Mouse (Mus musculus) forebrain, postnatal 0 days (tissue): Measurements from ENCODE around the gene Adra2b. TPM values are rescaled to one million over a fixed set of nuclear protein-coding genes. Genes with fewer than 3 reads are reported as not detected.
A peak's percentile ranks its signal among the peaks of the same experiment; 100 is the strongest.

ENCODE experiments used
- ATAC-seq: fragments of 200-750 bp; cut with Nextera tagmentation; 2 replicates; pipeline ENCODE4 v1.8.0; 2017; ENCODE audit warnings: mild to moderate bottlenecking, moderate library complexity
- DNase-seq: peaks from one replicate; pipeline ENCODE4 v3.0.0-alpha.2; 2015
- H3K27ac ChIP-seq: fragments of 300-500 bp; sonication (generic); 2 replicates; pipeline ENCODE4 v1.5.1; 2014; ENCODE audit warnings: low read depth, mild to moderate bottlenecking, antibody characterized with exemption, low read length, moderate library complexity, mixed read lengths
- H3K27me3 ChIP-seq: fragments of 300-500 bp; sonication (generic); 2 replicates; pipeline ENCODE4 v1.6.1; 2014; ENCODE audit warnings: mild to moderate bottlenecking, low read length, mixed read lengths; ENCODE audit not compliant: insufficient read depth
- H3K36me3 ChIP-seq: fragments of 300-500 bp; sonication (generic); 2 replicates; pipeline ENCODE4 v1.6.1; 2014; ENCODE audit warnings: mild to moderate bottlenecking, moderate library complexity; ENCODE audit not compliant: insufficient read depth
- H3K4me1 ChIP-seq: fragments of 300-500 bp; sonication (generic); 2 replicates; pipeline ENCODE4 v1.6.1; 2014; ENCODE audit warnings: antibody characterized with exemption; ENCODE audit not compliant: insufficient read depth
- H3K4me2 ChIP-seq: fragments of 300-500 bp; sonication (generic); 2 replicates; pipeline ENCODE4 v1.6.1; 2014; ENCODE audit warnings: low read depth, mild to moderate bottlenecking, moderate library complexity
- H3K4me3 ChIP-seq: fragments of 300-500 bp; sonication (generic); 2 replicates; pipeline ENCODE4 v1.5.1; 2014; ENCODE audit warnings: low read depth, low read length, mixed read lengths
- H3K9ac ChIP-seq: fragments of 300-500 bp; sonication (generic); 2 replicates; pipeline ENCODE4 v1.6.1; 2014; ENCODE audit warnings: mild to moderate bottlenecking
- H3K9me3 ChIP-seq: fragments of 300-500 bp; sonication (generic); 2 replicates; pipeline ENCODE4 v1.6.1; 2016; ENCODE audit warnings: low read length
- CTCF ChIP-seq: sonication (generic); IDR thresholded peaks from 2 replicates; pipeline ENCODE4 v1.5.1; 2016; ENCODE audit warnings: antibody characterized with exemption, control low read depth, low read depth
- WGBS: fragments of 180-500 bp; shearing (Covaris S2); extraction: QIAGEN DNeasy Blood & Tissue Kit; methylation state at CpG from one replicate; pipeline ENCODE4 v1.1.7; 2014; 5-methylcytosine and 5-hydroxymethylcytosine counted together
- polyA plus RNA-seq: library from polyadenylated mRNA; unstranded; fragments of >200 nt; fragmentation: Nextera tagmentation; extraction: Ambion mirVana; gene quantifications from 2 replicates; pipeline ENCODE4 v1.2.1, GENCODE M21; 2015
- total RNA-seq: library from RNA; depleted of rRNA; stranded (reverse); fragments of >200 nt; gene quantifications from 2 replicates; pipeline ENCODE4 v1.2.3, GENCODE M21; 2014

Adra2b gene
- total and polyA plus RNA-seq, 2 experiments from 2014 or later, result 0.67 to 0.80 TPM

DNA sequence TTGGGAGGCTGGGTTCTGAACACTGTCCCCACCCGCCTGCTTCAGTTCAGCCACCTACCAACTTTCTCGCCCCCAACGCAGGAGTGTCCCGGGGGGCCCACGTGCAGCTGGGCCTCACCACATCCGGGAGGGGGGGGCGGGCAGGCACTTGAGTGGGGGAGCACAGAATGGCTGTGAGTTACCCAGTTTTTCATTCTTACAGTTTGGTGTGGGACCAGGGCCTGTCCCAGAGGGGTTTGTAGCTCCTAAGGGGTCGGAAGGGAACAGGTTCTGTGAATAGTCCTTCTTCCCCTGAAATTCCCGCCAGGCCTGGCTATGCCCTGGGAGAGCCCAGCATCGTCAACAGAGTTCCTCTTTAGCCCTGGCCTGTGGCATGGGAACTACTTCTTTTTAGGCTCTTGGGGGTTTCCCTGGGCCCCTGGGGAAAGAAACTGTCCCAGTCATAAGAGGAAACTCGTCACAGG, 27.9 kb upstream of the Adra2b start:
- Histone ChIP-seq H3K9ac (no peak overlapping the region), H3K4me1 (no peaks in the 10 kb centered on the region), H3K4me3 (no peak overlapping the region), H3K9me3 (no peaks in the 10 kb centered on the region), H3K27ac (no peak overlapping the region), H3K4me2 (no peak overlapping the region), H3K27me3 (peaks cover 15% of the 10 kb centered on the region), H3K36me3 (no peaks in the 10 kb centered on the region)
- no peak for DNase-seq
- 48% methylated on average over 11 of the region's 11 CpGs for WGBS
- TF ChIP-seq CTCF, result no peak
- no peak for ATAC-seq

GRCm38 (mm10) chr2:127335767-127336496, 27.1 kb upstream of the Adra2b start, which contains the start of gene Dusp2:
TSS of gene Dusp2 (plus strand) at chr2:127336159.
- DNase-seq (peak; percentile 77), ATAC-seq (peak; percentile 86)
- H3K4me1 ChIP-seq, result no peaks in the 10 kb centered on the region
- no peak for TF ChIP-seq CTCF
- H3K4me2 ChIP-seq, result peak within 1 kb of the TSS; percentile 89
- H3K9me3 ChIP-seq, result no peaks in the 10 kb centered on the region
- H3K27me3 ChIP-seq, result peaks cover 15% of the 10 kb centered on the region
- peak within 1 kb of the TSS; percentile 69 for H3K9ac ChIP-seq
- no peak within 1 kb of the TSS for H3K27ac ChIP-seq
- peak within 1 kb of the TSS; percentile 61 for H3K4me3 ChIP-seq
- 2% methylated on average over 74 of the region's 76 CpGs for WGBS
- H3K36me3 ChIP-seq, result no peaks in the 10 kb centered on the region

GRCm38 (mm10) chr2:127336497-127336832, 26.5 kb upstream of the Adra2b start:
- H3K36me3 ChIP-seq, result no peaks in the 10 kb centered on the region
- H3K27me3 ChIP-seq, result peaks cover 15% of the 10 kb centered on the region
- peak overlapping the region; percentile 69 for H3K9ac ChIP-seq
- no peaks in the 10 kb centered on the region for H3K4me1 ChIP-seq
- TF ChIP-seq CTCF, result no peak
- H3K4me2 ChIP-seq, result peak overlapping the region; percentile 89
- no peak for DNase-seq
- ATAC-seq, result no peak
- no peaks in the 10 kb centered on the region for H3K9me3 ChIP-seq
- H3K27ac ChIP-seq, result no peak overlapping the region
- WGBS, result 7% methylated on average over 33 of the region's 33 CpGs
- peak overlapping the region; percentile 61 for H3K4me3 ChIP-seq

- peak overlapping the region; percentile 89 for H3K4me2 ChIP-seq
- 46% methylated on average over 5 of the region's 5 CpGs for WGBS
- ATAC-seq, result no peak
- TF ChIP-seq CTCF, result no peak
- no peaks in the 10 kb centered on the region for H3K4me1 ChIP-seq
- no peak overlapping the region for H3K27ac ChIP-seq
- peaks cover 15% of the 10 kb centered on the region for H3K27me3 ChIP-seq
- peak overlapping the region; percentile 69 for H3K9ac ChIP-seq
- no peaks in the 10 kb centered on the region for H3K36me3 ChIP-seq
- peak; percentile 2 for DNase-seq
- H3K4me3 ChIP-seq, result peak overlapping the region; percentile 61
- no peaks in the 10 kb centered on the region for H3K9me3 ChIP-seq
These were observed 26.1 kb upstream of the Adra2b start for GRCm38 (mm10) chr2:127336885-127337284.

DNA sequence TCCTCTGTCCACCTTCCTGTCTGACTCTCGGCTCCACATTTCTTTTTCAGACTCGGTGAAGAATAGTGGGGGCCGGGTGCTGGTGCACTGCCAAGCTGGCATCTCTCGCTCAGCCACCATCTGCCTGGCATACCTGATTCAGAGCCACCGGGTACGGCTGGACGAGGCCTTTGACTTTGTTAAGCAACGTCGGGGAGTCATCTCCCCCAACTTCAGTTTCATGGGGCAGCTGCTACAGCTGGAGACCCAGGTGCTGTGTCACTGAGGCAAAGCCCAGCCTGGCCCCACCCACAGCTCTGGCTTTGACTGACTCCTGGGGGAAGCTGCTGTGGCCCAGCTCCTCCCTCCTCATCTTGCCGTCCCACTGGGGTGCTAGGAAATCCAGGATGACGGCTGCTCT, 25.5 kb upstream of the Adra2b start:
- no peaks in the 10 kb centered on the region for H3K36me3 ChIP-seq
- H3K4me2 ChIP-seq, result peak overlapping the region; percentile 89; the same call in 1 of the 2 replicates
- no peak overlapping the region for H3K27ac ChIP-seq
- DNase-seq (no peak), ATAC-seq (no peak)
- H3K4me1 ChIP-seq, result no peaks in the 10 kb centered on the region
- no peak overlapping the region for H3K4me3 ChIP-seq
- TF ChIP-seq CTCF, result no peak
- no peaks in the 10 kb centered on the region for H3K9me3 ChIP-seq
- peaks cover 15% of the 10 kb centered on the region for H3K27me3 ChIP-seq
- H3K9ac ChIP-seq, result no peak overlapping the region
- 66% methylated on average over 11 of the region's 11 CpGs for WGBS

GRCm38 (mm10) chr2:127338012-127338411, 25.0 kb upstream of the Adra2b start:
- no peak for TF ChIP-seq CTCF
- Histone ChIP-seq H3K27me3 (peaks cover 15% of the 10 kb centered on the region), H3K4me3 (no peak overlapping the region), H3K27ac (no peak overlapping the region), H3K4me1 (no peaks in the 10 kb centered on the region), H3K9ac (no peak overlapping the region), H3K36me3 (no peaks in the 10 kb centered on the region), H3K9me3 (no peaks in the 10 kb centered on the region), H3K4me2 (no peak overlapping the region)
- DNase-seq, result no peak
- WGBS, result 75% methylated on average over 7 of the region's 7 CpGs
- no peak for ATAC-seq

GRCm38 (mm10) chr2:127338416-127338815, 24.6 kb upstream of the Adra2b start, which contains the start of gene Astl:
TSS of gene Astl (plus strand) at chr2:127338639.
- H3K4me2 ChIP-seq, result peak within 1 kb of the TSS; percentile 89; the same call in 1 of the 2 replicates
- H3K4me3 ChIP-seq, result no peak within 1 kb of the TSS
- H3K4me1 ChIP-seq, result no peaks in the 10 kb centered on the region
- H3K36me3 ChIP-seq, result no peaks in the 10 kb centered on the region
- 92% methylated on average over 4 of the region's 4 CpGs for WGBS
- DNase-seq, result no peak
- H3K27me3 ChIP-seq, result peaks cover 15% of the 10 kb centered on the region
- no peaks in the 10 kb centered on the region for H3K9me3 ChIP-seq
- no peak for ATAC-seq
- no peak within 1 kb of the TSS for H3K9ac ChIP-seq
- H3K27ac ChIP-seq, result no peak within 1 kb of the TSS
- no peak for TF ChIP-seq CTCF
